Mouse (Mus musculus) G1E (cell line): ENCODE results near the gene Bcl2l1.

ENCODE experiments used
- CTCF ChIP-seq: IDR thresholded peaks from 2 replicates; pipeline ENCODE4 v1.5.1; 2012; ENCODE audit warnings: low read depth, low read length, inconsistent platforms, mixed read lengths
- GATA1 ChIP-seq: IDR thresholded peaks from 2 replicates; pipeline ENCODE4 v1.6.1; 2012; ENCODE audit warnings: borderline replicate concordance, low read length, inconsistent platforms, mixed read lengths

- TF ChIP-seq GATA1, result no peak
- no peak for TF ChIP-seq CTCF
Measured at GRCm38 (mm10) chr2:152780466-152780865, 51.1 kb downstream of the Bcl2l1 start.
